Mouse (Mus musculus) ES-CJ7 (cell line): ENCODE data around the gene Ppme1.

Experiments
- DNase-seq: peaks from one replicate; pipeline ENCODE4 v3.0.0; 2011; ENCODE audit warnings: low read depth, low spot score

The Ppme1 gene

GRCm38 (mm10) chr7:100327514-100327913 lies 44.6 kb downstream of the Ppme1 start:
- DNase-seq: no peak

GRCm38 (mm10) chr7:100325482-100325881 lies 46.6 kb downstream of the Ppme1 start:
- peak; percentile 29 for DNase-seq

GRCm38 (mm10) chr7:100323721-100324120 lies 48.4 kb downstream of the Ppme1 start:
- DNase-seq: no peak

- no peak for DNase-seq
Observed at GRCm38 (mm10) chr7:100317534-100317933, 54.6 kb downstream of the Ppme1 start.

- DNase-seq: no peak
Observed at GRCm38 (mm10) chr7:100316924-100317323, 55.2 kb downstream of the Ppme1 start.

- no peak for DNase-seq
Observed at GRCm38 (mm10) chr7:100312716-100313115, 59.4 kb downstream of the Ppme1 start.

- no peak for DNase-seq
Observed at GRCm38 (mm10) chr7:100310290-100310689, 61.8 kb downstream of the Ppme1 start.

- no peak for DNase-seq
Observed at GRCm38 (mm10) chr7:100309679-100310078, 62.4 kb downstream of the Ppme1 start.

GRCm38 (mm10) chr7:100309216-100309615 lies 62.9 kb downstream of the Ppme1 start:
- DNase-seq: no peak

GRCm38 (mm10) chr7:100307872-100308653 lies 64.0 kb downstream of the Ppme1 start:
- no peak for DNase-seq

- DNase-seq: no peak
Observed at GRCm38 (mm10) chr7:100305894-100306293, 66.2 kb downstream of the Ppme1 start.

GRCm38 (mm10) chr7:100302316-100302715 lies 69.8 kb downstream of the Ppme1 start:
- DNase-seq: no peak

GRCm38 (mm10) chr7:100301390-100301789 lies 70.7 kb downstream of the Ppme1 start:
- DNase-seq: no peak

- no peak for DNase-seq
Observed at GRCm38 (mm10) chr7:100298861-100299510, 73.1 kb downstream of the Ppme1 start.

- DNase-seq: no peak
Observed at GRCm38 (mm10) chr7:100296699-100297098, 75.4 kb downstream of the Ppme1 start.

GRCm38 (mm10) chr7:100295745-100296144 lies 76.4 kb downstream of the Ppme1 start:
- no peak for DNase-seq

GRCm38 (mm10) chr7:100293546-100293945 lies 78.6 kb downstream of the Ppme1 start:
- no peak for DNase-seq

- DNase-seq: peak; percentile 25
Observed at GRCm38 (mm10) chr7:100288622-100289021, 83.5 kb downstream of the Ppme1 start.

GRCm38 (mm10) chr7:100287748-100288578 lies 84.1 kb downstream of the Ppme1 start:
- peak; percentile 43 for DNase-seq

- DNase-seq: peak; percentile 56
Observed at GRCm38 (mm10) chr7:100285383-100285782, 86.7 kb downstream of the Ppme1 start, which contains the start of gene P4ha3. TSS of gene P4ha3 (plus strand) at chr7:100285520.

GRCm38 (mm10) chr7:100283298-100283697 lies 88.8 kb downstream of the Ppme1 start:
- DNase-seq: no peak

- no peak for DNase-seq
Observed at GRCm38 (mm10) chr7:100281596-100281995, 90.5 kb downstream of the Ppme1 start.
